Mouse (Mus musculus) kidney, postnatal 14 days (tissue): ENCODE measurements around the gene Acadl.

Experiments
- DNase-seq: peaks from one replicate; pipeline ENCODE4 v3.0.0; 2022; ENCODE audit warnings: mixed read lengths

Gene Acadl

GRCm38 (mm10) chr1:66839135-66839534 is 23.9 kb downstream of the Acadl start:
- no peak for DNase-seq

DNA sequence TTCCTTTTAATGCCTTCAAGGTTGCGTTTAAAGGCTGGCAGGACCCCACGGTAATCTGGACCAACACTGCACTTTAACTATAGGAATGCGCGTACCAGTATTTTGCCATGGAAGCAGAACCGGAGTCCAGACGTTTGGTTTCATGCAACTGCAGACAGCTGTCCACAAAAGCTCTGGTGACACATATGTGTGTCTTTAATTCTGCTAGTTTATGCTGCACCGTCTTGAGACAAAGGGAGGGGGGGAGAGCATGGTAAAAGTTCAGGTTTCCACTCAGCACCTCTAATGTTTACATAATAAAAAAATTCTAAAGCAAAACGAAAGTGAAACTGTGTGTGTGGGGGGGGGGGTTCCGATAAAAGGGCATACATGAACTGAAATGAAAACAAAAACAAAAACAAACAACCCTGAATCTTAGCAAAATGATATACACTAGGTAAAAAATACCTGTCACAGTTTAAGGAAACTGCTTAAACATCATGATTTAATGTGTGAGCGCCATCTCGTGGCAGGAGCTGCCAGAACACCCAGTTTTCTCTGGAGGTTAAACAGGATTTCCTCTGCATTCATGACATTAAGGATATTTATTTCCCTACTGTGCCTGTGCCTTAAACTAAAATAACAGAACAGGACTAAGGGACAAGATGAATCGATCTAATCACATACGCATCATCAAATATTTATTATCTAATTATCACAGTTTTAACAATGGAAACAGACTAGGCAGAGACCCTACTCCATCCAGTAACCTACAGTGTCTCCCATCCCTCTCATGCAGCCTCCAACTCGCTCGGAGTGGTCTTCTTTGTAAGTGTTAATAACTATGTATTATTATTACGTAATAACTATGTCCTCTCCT is 24.7 kb downstream of the Acadl start:
- DNase-seq: peak; percentile 85

DNA sequence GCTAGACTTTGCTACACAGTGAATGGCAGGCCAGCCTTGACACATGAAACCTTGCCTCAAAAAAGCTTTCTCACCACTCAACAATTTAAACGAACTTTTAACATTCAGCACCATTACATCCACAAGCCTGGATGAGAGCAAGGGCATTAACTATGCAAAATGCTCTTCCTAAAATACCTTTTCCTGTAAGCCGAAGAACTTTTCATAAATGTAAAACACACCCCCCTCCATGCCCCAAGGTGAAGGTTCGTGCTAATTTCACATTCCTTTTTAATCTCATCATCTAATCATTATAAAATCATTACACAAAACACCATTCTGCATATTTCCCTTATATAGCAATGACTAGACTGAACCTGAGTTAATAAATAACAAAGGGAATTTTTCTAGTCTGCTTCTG is 25.9 kb downstream of the Acadl start:
- peak; percentile 34 for DNase-seq

GRCm38 (mm10) chr1:66832636-66833165 is 30.4 kb downstream of the Acadl start:
- peak; percentile 61 for DNase-seq

- DNase-seq: peak; percentile 61
These were observed 31.1 kb downstream of the Acadl start for GRCm38 (mm10) chr1:66831824-66832600.

DNA sequence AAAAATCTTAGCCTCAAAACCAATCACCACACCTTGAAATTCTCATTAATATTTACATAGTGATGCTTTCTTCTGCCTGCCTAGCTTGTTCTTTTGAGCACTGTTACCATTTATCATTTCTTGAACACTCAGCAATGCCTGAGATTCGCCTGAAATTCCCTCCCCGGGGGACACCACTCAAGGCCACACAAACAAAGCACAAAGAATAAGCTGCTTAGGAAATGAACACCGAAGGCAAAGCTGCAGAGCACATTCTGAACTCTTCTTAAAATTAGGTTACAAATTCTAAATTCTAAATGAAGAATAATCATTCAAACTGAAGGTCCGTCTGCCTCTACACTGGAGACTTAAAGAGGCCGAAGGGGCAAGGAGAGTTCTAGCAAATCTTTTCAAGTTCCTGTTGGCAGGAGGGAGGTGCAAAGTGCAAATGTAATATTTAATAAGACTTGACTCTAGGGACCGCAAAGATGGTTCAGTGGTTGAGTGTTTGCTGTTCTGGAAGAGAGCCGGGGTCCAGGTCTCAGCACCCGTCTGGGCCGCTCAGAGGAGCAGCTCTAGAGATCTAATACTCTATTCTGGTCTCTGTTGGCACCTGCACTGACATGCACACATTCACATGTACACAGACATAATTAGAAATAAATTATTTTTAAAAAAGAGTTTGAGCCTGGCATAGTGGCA is 33.5 kb downstream of the Acadl start:
- no peak for DNase-seq

DNA sequence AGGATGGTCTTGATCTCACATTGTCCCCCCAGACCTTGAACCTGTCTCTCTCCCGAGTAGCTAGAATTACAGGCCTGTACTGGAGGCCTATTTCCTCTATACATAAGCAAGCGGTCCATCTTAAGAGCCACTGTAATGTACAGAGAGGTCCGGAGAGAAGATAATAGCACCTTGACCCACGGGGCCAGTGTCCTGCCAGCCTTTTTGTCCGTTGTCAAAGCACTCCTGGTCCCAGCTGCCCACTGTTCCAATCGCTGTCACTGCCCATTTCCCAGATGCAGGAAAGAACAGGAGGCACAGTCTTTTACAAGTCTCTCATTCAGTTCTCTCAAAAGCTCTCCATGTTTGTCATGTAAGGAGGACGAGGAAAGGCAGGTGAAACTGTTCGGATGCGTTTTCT is 41.1 kb downstream of the Acadl start:
- no peak for DNase-seq

GRCm38 (mm10) chr1:66820241-66820640 is 42.8 kb downstream of the Acadl start:
- DNase-seq: peak; percentile 38

- no peak for DNase-seq
These were observed 45.2 kb downstream of the Acadl start for GRCm38 (mm10) chr1:66817865-66818315.

- peak; percentile 97 for DNase-seq
These were observed 45.6 kb downstream of the Acadl start, which contains the start of gene Kansl1l for GRCm38 (mm10) chr1:66817453-66817839. Kansl1l (minus strand) TSS chr1:66817562.

DNA sequence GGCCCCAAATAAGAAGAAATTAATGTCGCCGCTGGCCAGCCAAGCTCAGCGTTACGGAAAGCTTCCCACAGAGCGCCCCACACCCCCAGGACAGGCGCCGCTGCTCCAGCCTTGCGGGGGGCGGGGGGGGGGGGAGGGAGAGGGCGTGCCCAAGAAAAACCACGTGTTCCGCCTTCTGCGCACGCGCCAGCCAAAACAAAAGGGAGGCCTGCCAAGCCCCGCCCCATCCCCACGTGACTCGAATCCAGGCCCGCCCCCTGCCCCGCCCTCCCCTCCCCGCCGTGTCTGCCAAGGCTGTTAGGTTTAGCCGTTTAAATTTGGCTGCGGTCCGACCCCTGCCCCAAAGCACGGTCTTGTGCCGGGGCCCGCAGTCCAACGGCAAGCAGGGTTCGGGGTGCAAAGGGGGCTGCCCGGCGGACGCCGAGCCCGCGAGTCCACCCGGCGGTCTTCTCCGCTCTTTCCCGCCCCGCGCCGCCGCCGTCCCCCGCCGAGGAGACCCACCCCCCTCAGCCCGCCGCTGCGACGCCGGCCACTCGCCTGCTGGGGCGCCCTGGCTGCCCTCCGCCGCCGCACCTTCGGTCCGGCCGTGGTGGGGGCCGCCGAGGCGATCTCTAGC is 46.1 kb downstream of the Acadl start:
- DNase-seq: peak; percentile 96

DNA sequence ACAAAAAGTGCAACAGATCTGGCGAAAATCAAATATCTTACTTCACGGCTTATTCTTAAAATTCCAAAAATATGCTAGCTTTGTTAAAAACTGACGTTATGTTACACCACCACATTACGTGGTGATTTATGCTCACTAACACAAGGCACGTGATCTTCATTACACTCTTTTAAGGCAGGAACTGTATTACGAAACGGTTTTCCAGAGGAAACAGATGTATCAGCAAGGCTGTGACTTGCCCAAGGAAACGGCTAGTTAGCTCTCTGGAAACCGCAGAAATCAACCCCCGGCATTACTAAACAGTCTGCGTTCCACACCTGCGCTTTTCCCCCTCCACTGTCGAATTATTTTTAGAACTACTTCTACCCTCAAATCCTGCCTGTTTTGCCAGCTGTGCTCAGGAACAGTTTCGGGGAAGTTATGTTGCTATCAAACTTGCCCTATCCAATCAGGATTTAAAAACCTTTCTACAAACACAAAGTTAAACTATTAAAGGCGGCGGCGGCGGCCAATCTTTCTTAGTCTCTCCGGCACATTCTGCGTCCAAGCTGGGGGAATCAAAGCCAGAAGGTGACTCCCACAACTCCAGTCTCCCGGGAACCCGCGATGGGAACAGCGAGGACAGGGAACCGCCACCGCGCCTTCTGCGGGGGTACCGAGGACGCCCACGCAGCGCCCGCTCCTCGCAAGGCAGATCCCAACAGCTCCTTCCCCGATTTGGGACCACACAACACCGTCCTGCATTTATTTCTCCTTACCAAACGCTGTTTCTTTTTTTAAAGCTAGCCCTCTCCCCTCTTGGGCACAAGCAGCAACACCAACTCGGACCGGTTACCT is 46.9 kb downstream of the Acadl start:
- peak; percentile 73 for DNase-seq

DNA sequence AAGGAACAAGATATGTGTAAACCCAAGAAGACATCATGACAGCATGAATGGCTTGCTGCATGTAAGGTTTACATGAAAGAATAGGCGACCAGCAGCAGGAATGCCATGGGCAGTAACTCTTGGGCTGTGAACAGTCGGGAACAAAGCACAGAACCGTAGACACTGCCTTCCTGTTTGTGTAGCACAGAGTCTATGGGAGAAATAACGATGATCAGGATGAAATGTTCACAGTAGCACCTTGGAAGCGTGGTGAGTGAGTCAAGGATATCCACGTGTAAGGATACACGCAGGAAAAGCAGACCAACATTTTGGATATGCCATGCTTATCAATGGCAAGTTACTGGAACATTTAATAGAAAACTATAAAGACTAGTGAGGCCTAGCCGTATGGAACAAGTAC is 48.3 kb downstream of the Acadl start:
- no peak for DNase-seq

DNA sequence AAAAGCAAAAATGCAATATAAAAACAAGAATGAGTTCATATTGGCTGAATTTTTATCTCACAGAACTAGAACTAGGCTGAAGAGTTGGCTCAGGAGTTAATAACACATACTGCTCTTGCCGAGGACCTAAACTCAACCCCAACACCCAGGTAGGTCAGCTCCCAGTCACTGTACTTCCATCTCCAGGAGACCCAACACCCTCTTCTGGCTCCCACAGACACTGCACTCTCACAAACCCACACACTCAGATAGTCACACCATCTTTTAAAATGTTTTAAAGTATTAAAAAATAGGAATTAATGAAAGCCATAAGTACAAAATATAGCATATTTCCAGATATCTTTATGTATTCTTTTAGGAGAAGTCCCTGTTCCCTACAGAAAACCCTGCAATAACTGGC is 49.9 kb downstream of the Acadl start:
- DNase-seq: no peak

GRCm38 (mm10) chr1:66806821-66807220 is 56.3 kb downstream of the Acadl start:
- DNase-seq: no peak

DNA sequence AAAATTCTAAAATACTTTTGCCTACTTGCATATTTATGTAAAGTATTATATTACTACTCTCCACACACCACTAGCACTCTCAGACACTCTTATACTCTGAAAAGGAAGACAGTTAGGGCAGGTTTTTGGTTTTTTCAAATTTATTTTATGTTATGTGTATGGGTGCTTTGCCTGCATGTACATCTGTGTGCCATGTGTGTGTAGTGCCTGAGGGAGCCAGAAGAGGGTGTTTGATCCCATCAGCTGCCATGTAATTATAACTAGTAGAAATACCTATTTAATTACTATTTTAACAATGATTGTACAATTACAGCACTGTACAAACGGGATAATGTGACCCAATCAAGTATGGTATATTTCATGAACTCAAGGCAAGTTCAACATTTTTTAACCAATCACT is 57.7 kb downstream of the Acadl start:
- DNase-seq: no peak

- no peak for DNase-seq
These were observed 58.4 kb downstream of the Acadl start for GRCm38 (mm10) chr1:66804710-66805109.

DNA sequence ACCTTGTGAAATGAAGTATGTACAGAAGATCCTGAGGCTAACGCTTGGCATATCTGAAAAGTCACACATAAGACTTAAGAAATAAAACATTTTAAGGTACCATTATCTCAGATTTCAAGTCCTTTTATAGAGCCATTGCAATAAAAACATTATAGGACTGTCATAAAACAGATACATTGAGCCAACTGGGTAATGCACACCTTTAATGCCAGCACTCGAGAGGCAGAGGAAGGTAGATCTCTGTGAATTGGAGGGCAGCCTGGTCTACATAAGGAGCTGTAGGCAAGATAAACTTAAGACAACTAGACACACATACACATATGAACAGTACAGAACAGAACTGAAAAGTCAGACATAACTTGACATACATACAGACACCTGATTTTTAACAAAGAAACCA is 65.1 kb downstream of the Acadl start:
- no peak for DNase-seq

DNA sequence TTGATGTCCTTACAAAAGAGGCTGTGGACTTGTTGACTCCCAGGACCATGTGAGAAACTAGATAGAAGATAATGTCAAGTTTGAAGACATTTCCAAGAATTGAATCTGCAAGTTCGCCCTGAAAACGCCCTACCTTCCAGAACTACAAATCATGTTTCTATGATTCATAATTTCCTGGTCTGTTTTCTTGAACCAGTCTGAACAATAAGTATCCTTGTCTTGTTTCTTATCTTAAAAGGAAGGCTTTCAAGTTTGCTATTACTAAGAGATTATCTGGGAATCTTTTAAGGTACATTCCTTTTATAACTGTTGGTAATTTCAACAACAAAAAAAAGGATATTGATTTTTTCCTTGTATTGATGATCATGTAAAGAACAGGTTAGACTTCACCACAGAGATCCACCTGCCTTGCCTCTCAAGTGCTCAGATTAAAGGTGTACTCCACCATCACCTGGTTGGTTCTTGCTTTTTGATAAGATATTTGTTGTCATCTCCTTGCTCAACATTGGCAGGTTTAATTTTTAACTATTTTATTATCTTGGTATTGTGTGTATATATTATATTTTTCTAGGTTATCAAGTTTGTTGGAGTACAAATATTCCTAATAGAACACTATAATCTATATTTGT is 70.1 kb downstream of the Acadl start:
- DNase-seq: no peak

- no peak for DNase-seq
These were observed 80.8 kb downstream of the Acadl start for GRCm38 (mm10) chr1:66782296-66782695.

DNA sequence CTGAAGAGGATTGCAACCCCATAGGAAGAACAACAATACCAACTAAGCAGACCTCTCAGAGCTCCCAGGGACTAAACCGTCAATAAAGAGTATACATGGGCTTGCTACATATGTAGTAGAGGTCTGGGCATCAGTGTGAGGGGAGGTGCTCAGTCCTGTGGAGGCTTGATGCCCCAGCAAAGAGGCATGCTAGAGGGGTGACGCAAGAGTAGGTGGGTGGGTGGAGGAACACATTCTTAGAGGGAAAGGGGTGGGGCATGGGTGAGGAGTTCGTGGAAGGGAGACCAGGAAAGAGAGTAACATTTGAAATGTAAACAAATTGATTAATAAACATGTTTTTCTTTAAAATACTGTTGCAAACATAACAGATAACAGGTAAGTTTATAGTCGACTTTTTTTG is 82.0 kb downstream of the Acadl start:
- no peak for DNase-seq
